In the genomic region with DNA sequence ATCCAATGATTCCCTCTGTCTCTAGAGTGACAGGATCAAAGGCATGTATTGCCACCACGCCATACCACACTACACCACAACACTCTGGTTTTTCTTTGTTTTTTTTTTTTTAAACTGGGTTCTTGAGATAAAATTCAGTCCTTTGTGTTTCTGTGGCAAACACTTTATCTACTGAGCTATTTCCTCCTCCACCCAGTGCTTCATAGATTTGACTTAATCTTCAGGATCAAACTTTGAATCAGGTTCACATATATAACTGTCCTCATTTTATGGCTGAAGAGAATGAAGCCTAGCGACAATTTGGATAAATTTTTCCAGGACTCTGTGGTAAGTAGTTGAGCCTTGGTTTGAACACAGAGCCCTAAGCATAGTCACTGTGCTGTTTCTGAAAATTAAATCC, we compare ENCODE assay signal across 27 mouse cellular contexts. TPM values are rescaled to one million over a fixed set of nuclear protein-coding genes. Genes with fewer than 3 reads are reported as not detected.
"Had no signal": no experiment of that assay in that cellular context is flagged by ENCODE, and none has a peak within 500 bp of the region (broad histone marks: within the 10 kb centered on the region; RNA-seq: fewer than 3 reads in every experiment).

No protein-coding gene starts in this region.

- H3K9me3 ChIP-seq: liver, embryonic 15.5 days; lung, embryonic 15.5 days; midbrain, embryonic 12.5 days; neural tube, embryonic 13.5 days; stomach, embryonic 15.5 days had no signal

- H3K4me2 ChIP-seq: liver, embryonic 15.5 days; lung, embryonic 15.5 days; midbrain, embryonic 12.5 days; neural tube, embryonic 13.5 days; stomach, embryonic 15.5 days had no signal

- H3K27me3 ChIP-seq: liver, embryonic 15.5 days; lung, embryonic 15.5 days; neural tube, embryonic 13.5 days; stomach, embryonic 15.5 days had no signal

- H3K4me1 ChIP-seq: lung, embryonic 15.5 days; midbrain, embryonic 12.5 days; neural tube, embryonic 13.5 days; stomach, embryonic 15.5 days had no signal

- H3K36me3 ChIP-seq: lung, embryonic 15.5 days; midbrain, embryonic 12.5 days; neural tube, embryonic 13.5 days; stomach, embryonic 15.5 days had no signal

- H3K27ac ChIP-seq: liver, embryonic 15.5 days; lung, embryonic 15.5 days; macrophage; midbrain, embryonic 12.5 days; neural tube, embryonic 13.5 days; stomach, embryonic 15.5 days; stomach, postnatal 0 days had no signal

- H3K4me3 ChIP-seq: liver, embryonic 15.5 days; lung, embryonic 15.5 days; midbrain, embryonic 12.5 days; myocyte; neural tube, embryonic 13.5 days; stomach, embryonic 15.5 days had no signal

- H3K9ac ChIP-seq: liver, embryonic 15.5 days; liver, postnatal 0 days; lung, embryonic 15.5 days; midbrain, embryonic 12.5 days; neural tube, embryonic 13.5 days; stomach, embryonic 15.5 days had no signal

- ATAC-seq: liver, postnatal 0 days; lung, postnatal 0 days; midbrain, embryonic 16.5 days had no signal

- DNase-seq: liver, postnatal 0 days; lung, adult 2 months; lung, postnatal 14 days; lung, postnatal 36 days; midbrain, embryonic 14.5 days; retina, postnatal 1 day; right cerebral cortex, adult 18-20 months; right cerebral cortex, postnatal 25 days; right cerebral cortex, postnatal 4 days; thymus, adult 2 months; thymus, postnatal 25 days; thymus, postnatal 4 days had no signal

RNA-seq across cellular contexts. Expression of gene Lgals12, which starts 43.3 kb away (rescaled TPM):
- total RNA-seq: megakaryocyte, adult 5-6 weeks; neutrophil, adult 5-6 weeks had no signal
- polyA plus RNA-seq: liver, embryonic 15.5 days; liver, postnatal 0 days; macrophage; neural tube, embryonic 11.5 days had no signal

RNA-seq across cellular contexts. Expression of gene Hrasls5, which starts 48.7 kb away (rescaled TPM):
- total RNA-seq: megakaryocyte, adult 5-6 weeks; neutrophil, adult 5-6 weeks had no signal
- polyA plus RNA-seq: liver, embryonic 15.5 days; liver, postnatal 0 days; lung, postnatal 0 days; macrophage; midbrain, embryonic 12.5 days; midbrain, embryonic 14.5 days; midbrain, embryonic 16.5 days; neural tube, embryonic 11.5 days; neural tube, embryonic 13.5 days; spleen, adult 2 months; stomach, embryonic 15.5 days; urinary bladder, adult 2 months had no signal
